Mouse (Mus musculus) gastrocnemius, postnatal 36 days (tissue): ENCODE data around the gene Shb. TPM values are rescaled to one million over a fixed set of nuclear protein-coding genes. Genes with fewer than 3 reads are reported as not detected.

Source experiments
- DNase-seq, 2 experiments: peaks; one replicate each; pipeline ENCODE4 v3.0.0; 2022
- intact Hi-C: fragments of 180-260 bp; cut with DNase I; formaldehyde crosslinking; loops from one replicate; pipeline ENCODE4 v1.15.1; 2025
- total RNA-seq, 2 experiments: library from RNA; stranded (reverse); gene quantifications; 2 replicates each; pipeline ENCODE4 v1.2.3; 2021

Gene Shb
- total RNA-seq, 2 experiments from 2014 or later: 6.3 to 6.7 TPM

DNA sequence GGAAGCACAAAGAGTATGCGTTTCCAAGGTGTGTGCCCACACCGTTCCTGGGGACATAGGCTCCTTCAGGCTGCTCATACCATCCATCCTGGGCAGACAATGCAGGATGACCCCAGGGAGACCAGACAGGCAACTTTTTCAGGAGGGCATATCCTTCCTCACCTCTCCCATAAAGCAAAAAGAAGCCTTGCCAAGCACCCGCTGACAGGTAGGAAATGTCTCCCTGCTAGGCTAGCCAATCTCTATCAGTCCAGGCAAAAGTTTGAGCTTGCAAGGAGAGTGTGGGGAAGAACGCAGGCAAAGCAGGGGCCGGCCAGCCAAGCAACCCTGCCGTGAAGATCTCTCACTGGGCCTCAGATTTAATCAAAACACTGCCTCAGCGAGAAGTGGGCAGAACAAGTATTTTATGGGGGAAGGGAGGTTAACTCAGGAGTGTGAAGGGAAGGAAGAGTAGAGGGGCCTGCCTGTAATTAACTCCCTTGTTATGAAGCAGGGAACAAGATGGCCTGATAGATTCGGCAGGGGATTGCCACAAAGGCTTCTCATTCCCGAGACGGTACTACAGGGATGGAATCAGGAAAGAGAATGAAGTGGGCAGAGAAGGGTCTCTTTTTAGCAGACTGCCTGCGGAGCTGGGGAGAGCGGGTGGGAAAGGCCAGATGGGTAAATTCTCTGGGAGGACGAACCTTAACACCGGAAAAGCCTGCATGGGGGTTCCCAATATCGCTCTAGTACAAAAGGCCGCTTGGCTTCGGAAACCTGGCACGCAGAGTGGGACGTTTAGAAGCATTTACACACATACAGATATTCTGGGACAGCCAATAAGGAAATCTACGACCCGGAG, 3.7 kb downstream of the Shb start:
- intact Hi-C loops: loop anchor here (2.0 to 5.0 kb wide), 4 partner anchors 40 to 110 kb away; no protein-coding TSS in a partner anchor

GRCm38 (mm10) chr4:45527562-45528354, 4.5 kb downstream of the Shb start:
- intact Hi-C loops: loop anchor here (2.0 to 5.0 kb wide), 4 partner anchors 39 to 109 kb away; no protein-coding TSS in a partner anchor
- DNase-seq: no peak

More for the DNA sequence above, 3.7 kb downstream of the Shb start:
- no peak for DNase-seq

DNA sequence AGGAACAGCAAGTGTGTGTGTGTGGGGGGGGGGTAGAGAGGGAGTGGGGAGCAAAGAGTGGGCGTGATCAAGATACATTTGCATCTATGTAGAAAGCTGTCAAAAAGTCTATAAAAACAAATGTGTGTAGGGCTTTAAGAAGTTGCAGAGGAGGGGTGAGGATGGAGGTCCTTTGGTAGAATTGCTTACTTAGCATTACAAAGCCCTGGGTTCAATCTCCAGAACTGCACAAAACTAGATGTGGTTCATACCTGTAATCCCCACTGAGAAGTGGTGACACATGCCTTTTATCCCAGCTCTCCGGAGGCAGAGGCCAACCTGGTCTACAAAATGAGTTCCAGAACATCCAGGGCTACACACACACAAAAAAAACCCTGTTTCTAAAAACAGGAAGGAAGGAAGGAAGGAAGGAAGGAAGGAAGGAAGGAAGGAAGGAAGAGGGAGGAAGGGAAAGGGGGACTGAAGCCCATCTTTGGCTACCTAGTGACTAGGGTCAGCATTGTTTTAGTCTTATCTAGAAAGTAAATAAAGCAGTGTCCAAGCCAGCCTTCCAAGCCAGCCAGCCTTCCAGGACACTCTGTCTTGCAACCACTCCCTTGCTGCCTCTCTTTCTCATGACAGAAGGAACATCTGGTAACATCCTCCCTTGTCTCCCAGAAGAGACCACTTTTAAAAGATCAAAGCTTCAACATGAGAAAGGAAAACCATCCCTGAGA, 5.3 kb downstream of the Shb start:
- intact Hi-C loops: loop anchor here (5.0 kb wide), 2 partner anchors 55 to 85 kb away; no protein-coding TSS in a partner anchor
- DNase-seq: no peak

- intact Hi-C loops: loop anchor here (5.0 kb wide), 2 partner anchors 54 to 84 kb away; no protein-coding TSS in a partner anchor
- DNase-seq: no peak
Measured at GRCm38 (mm10) chr4:45526175-45526574, 6.1 kb downstream of the Shb start.

GRCm38 (mm10) chr4:45525541-45525940, 6.7 kb downstream of the Shb start:
- intact Hi-C loops: loop anchor here (5.0 kb wide), 2 partner anchors 53 to 83 kb away; no protein-coding TSS in a partner anchor
- DNase-seq: no peak

- intact Hi-C loops: loop anchor here (5.0 kb wide), 2 partner anchors 52 to 82 kb away; no protein-coding TSS in a partner anchor
- no peak for DNase-seq
Measured at GRCm38 (mm10) chr4:45524602-45525001, 7.7 kb downstream of the Shb start.

DNA sequence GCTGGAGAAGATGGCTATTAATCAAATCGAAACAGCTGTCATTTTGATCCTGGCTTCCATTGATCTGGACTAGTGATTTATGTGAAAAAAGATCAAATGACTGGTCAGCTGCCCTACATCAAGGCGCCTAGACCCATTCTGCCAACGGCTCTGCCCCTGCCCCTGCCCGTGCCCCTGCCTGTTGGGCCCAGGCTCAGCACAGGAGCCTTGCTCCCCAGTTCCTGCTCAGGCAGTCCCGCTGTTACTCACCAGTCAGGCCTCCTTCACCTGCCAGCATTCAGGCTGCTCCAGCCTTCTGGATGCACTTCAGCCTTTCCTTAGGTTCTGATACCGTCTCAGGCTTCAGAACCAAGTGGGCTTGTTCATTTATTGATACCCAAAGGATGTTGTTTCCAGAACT, 8.9 kb downstream of the Shb start:
- DNase-seq: no peak
- intact Hi-C loops: no loop called here

GRCm38 (mm10) chr4:45522956-45523355, 9.3 kb downstream of the Shb start:
- no peak for DNase-seq
- intact Hi-C loops: no loop called here

GRCm38 (mm10) chr4:45522583-45522900, 9.7 kb downstream of the Shb start:
- DNase-seq: no peak
- intact Hi-C loops: no loop called here

GRCm38 (mm10) chr4:45521705-45522582, 10.3 kb downstream of the Shb start:
- intact Hi-C loops: no loop called here
- no peak for DNase-seq

- intact Hi-C loops: no loop called here
- no peak for DNase-seq
Measured at GRCm38 (mm10) chr4:45520375-45520774, 11.9 kb downstream of the Shb start.

DNA sequence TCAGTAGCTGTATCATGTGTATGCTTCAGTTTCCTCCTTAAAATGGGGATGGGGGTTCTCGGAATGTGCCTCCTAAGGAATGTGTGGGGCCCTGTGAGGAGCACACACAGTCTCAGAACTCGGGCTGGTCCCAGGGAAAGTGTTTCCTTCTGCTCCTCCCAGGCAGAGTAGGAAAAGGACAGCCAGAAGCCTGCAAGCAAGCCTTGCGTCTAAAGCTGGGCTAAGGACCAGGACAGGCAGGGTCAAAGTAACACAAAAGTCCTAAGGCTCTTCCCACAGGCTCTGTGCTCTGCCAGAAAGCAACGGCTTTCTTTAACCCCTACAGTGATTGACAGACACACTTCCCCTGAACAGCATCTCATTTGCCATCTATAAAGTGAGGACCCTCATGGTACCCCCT, 14.9 kb downstream of the Shb start:
- no peak for DNase-seq
- intact Hi-C loops: no loop called here

- no peak for DNase-seq
- intact Hi-C loops: no loop called here
Measured at GRCm38 (mm10) chr4:45515894-45516293, 16.4 kb downstream of the Shb start.

GRCm38 (mm10) chr4:45514406-45514805, 17.9 kb downstream of the Shb start:
- intact Hi-C loops: no loop called here
- no peak for DNase-seq

GRCm38 (mm10) chr4:45513791-45514293, 18.4 kb downstream of the Shb start:
- intact Hi-C loops: no loop called here

GRCm38 (mm10) chr4:45513340-45513739, 18.9 kb downstream of the Shb start:
- intact Hi-C loops: no loop called here
- DNase-seq: no peak

More at GRCm38 (mm10) chr4:45513791-45514293, 18.4 kb downstream of the Shb start:
- no peak for DNase-seq

DNA sequence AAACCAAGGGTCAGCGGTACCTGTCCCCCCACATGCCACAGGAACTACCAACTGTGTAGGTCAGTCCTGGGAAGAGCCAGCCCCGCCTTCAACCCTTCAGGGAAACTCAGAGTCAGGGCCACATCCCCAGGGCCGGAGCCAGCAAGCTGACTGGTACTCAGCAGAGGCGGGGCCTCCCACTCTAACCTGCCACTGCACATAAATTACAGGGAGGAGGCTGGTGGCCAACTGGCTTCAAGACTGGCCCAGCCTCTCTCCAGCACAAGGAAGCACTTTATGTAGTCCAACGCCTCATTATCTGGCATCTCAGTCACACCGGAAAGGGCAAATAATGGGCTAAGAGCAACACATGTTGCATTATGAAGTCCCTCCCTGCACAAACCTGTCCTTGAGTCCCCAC, 22.1 kb downstream of the Shb start:
- peak in 1 of 2 experiments; percentile 60 for DNase-seq
- intact Hi-C loops: no loop called here

- no peak for DNase-seq
- intact Hi-C loops: no loop called here
Measured at GRCm38 (mm10) chr4:45509416-45509815, 22.9 kb downstream of the Shb start.

DNA sequence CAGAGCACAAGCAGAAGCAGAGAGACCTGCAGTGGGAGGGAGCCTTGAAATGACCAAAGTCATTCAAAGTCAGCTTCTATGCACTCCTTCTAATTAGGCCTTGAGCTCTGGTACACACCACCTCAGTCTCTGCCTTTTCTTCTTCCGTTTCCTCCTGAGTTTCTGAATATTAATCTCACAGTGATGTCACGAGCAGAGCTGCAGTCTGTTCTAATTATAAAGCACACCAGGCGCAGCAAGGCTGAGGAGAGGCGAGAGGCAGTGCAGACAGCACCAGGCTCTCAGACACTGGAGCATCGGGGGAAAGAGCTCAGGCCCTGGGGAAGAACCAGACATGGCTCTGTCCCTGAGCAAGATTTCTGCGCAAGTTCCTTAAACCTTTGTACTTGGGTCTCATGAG, 23.8 kb downstream of the Shb start:
- no peak for DNase-seq
- intact Hi-C loops: no loop called here
